Mouse (Mus musculus): ENCODE results near the gene Scube1. TPM values are rescaled to one million over a fixed set of nuclear protein-coding genes. Genes with fewer than 3 reads are reported as not detected.

The Scube1 gene
- polyA plus RNA-seq, 1 experiment from 2014 or later, result 11.0 TPM

- H3K27me3 ChIP-seq (replicated peaks), result no peaks in the 10 kb centered on the region
- H3K9ac ChIP-seq, result no peak overlapping the region
- no peaks in the 10 kb centered on the region for H3K4me1 ChIP-seq
- H3K27ac ChIP-seq (replicated peaks), result no peak overlapping the region
- H3K4me3 ChIP-seq, result no peak overlapping the region
- ATAC-seq (ENCODE audit: extremely low read depth, insufficient number of reproducible peaks, low FRiP score, low TSS enrichment), result no peak
- H3K9me3 ChIP-seq, result no peaks in the 10 kb centered on the region
- peaks cover 89% of the 10 kb centered on the region for H3K36me3 ChIP-seq
- H3K4me2 ChIP-seq, result no peak overlapping the region
- 83% methylated on average over 9 of the region's 9 CpGs for WGBS
Observed at GRCm38 (mm10) chr15:83576651-83577050, 148.2 kb downstream of the Scube1 start.

DNA sequence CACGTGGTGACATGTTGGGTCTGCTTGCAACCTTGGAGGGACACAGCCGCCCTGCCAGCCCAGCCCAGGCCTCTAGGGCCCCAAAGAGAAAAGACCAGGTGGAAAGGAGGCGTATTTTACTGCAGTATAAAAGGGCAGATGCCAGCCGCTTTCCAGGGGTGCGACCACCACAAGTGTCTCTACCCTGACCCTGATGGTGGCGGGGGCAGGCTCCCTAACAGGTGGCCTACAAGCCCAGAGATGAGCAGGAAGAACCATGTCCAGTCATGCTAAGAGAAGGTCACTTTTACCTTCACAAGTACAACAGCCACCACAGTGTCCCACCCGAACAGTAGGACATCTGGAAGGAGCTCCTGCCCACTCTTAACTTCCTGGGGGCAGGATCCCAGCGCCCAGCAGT is 149.3 kb downstream of the Scube1 start:
- WGBS, result 89% methylated on average over 8 of the region's 8 CpGs
- Histone ChIP-seq H3K27me3 (replicated peaks) (no peaks in the 10 kb centered on the region), H3K9ac (no peak overlapping the region), H3K36me3 (peaks cover 82% of the 10 kb centered on the region), H3K4me2 (no peak overlapping the region), H3K27ac (replicated peaks) (no peak overlapping the region), H3K4me3 (no peak overlapping the region), H3K9me3 (no peaks in the 10 kb centered on the region), H3K4me1 (no peaks in the 10 kb centered on the region)
- no peak for ATAC-seq (ENCODE audit: extremely low read depth, insufficient number of reproducible peaks, low FRiP score, low TSS enrichment)

DNA sequence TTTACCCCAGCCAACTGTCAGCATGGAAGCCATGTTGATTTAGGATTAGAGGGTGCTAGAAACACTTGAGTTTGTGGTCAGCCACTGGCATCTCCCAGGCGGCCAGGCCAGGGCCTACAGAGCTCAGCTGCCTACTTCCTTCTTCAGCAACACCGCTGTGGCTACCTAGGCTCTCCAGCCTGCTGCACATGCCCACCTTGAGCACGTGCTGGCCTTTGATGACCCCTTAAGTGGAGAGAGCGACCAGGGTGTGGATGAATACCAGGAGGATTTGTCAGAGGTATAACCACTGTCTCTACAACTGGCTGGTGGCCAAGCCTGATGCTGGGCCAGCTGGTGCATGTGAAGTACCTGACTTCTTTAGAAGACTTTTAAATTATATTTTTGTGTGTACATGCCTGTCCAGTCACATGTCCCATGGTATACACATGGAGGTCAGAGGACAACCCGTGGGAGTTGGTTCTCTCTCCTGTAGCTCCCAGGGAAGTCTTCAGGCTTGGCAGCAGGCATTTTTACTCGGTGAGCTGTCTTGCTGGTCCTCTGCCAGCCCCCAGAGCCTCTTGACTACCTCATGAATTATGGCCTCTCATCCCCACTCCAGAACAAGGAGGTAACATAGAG is 150.0 kb downstream of the Scube1 start:
- Histone ChIP-seq H3K4me3 (no peak overlapping the region), H3K27me3 (replicated peaks) (no peaks in the 10 kb centered on the region), H3K9me3 (no peaks in the 10 kb centered on the region), H3K4me2 (no peak overlapping the region), H3K9ac (no peak overlapping the region), H3K27ac (replicated peaks) (no peak overlapping the region), H3K36me3 (peaks cover 75% of the 10 kb centered on the region), H3K4me1 (no peaks in the 10 kb centered on the region)
- no peak for ATAC-seq (ENCODE audit: extremely low read depth, insufficient number of reproducible peaks, low FRiP score, low TSS enrichment)
- 78% methylated on average over 6 of the region's 6 CpGs for WGBS

- WGBS, result 91% methylated on average over 12 of the region's 12 CpGs
- Histone ChIP-seq H3K9me3 (no peaks in the 10 kb centered on the region), H3K4me3 (no peak overlapping the region), H3K27me3 (replicated peaks) (no peaks in the 10 kb centered on the region), H3K9ac (no peak overlapping the region), H3K4me1 (0 out of 2 replicates have a peak, but pooled peaks cover 4% of the 10 kb centered on the region), H3K27ac (replicated peaks) (no peak overlapping the region), H3K4me2 (no peak overlapping the region), H3K36me3 (peaks cover 63% of the 10 kb centered on the region)
- ATAC-seq (ENCODE audit: extremely low read depth, insufficient number of reproducible peaks, low FRiP score, low TSS enrichment), result no peak
Observed at GRCm38 (mm10) chr15:83573606-83574005, 151.2 kb downstream of the Scube1 start.

DNA sequence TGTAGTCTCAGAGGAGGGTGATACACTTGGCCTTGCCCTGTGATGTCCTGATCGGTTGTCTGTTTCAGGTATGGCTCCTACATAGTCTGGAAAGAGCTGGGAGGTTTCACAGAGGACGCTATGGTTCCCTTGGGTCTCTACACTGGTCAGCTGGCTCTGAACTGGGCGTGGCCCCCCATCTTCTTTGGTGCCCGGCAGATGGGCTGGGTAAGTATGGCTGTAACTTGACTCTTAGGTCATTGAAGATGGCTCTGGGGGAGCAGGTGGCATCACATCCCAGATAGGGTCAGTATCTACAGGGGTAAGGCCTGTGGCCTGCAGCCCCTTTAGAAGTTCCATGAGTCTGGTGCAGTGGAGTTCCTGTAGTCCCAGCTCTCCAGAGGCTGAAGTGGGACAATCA is 152.7 kb downstream of the Scube1 start:
- WGBS, result 81% methylated on average over 4 of the region's 4 CpGs
- no peaks in the 10 kb centered on the region for H3K27me3 ChIP-seq (replicated peaks)
- H3K4me3 ChIP-seq, result no peak overlapping the region

DNA sequence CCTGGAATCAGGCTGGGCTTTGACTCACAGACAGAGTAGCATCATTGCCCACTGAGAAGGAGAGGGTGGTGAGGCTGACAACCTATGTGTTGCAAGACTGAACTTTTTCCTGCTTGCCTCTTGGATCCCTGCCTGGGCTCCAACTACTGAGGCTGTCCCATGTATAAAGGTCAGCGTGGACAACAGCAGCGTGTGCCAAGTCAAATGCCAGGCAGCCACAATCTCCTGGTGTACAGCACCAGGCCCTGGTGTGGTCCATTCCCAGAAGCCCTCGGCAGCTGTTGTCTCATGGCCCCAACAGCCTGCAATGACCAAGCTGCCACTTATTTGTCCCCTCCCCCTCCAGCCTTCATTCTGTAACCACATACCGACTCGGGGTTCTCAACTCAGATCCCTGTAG is 153.2 kb downstream of the Scube1 start:
- Histone ChIP-seq H3K4me2 (no peak overlapping the region), H3K9me3 (no peaks in the 10 kb centered on the region), H3K9ac (no peak overlapping the region), H3K27ac (replicated peaks) (no peak overlapping the region), H3K36me3 (peaks cover 44% of the 10 kb centered on the region), H3K4me1 (0 out of 2 replicates have a peak, but pooled peaks cover 4% of the 10 kb centered on the region), H3K4me3 (no peak overlapping the region), H3K27me3 (replicated peaks) (no peaks in the 10 kb centered on the region)
- no peak for ATAC-seq (ENCODE audit: extremely low read depth, insufficient number of reproducible peaks, low FRiP score, low TSS enrichment)
- 88% methylated on average over 5 of the region's 5 CpGs for WGBS

More for the DNA sequence above, 152.7 kb downstream of the Scube1 start:
- Histone ChIP-seq H3K36me3 (peaks cover 49% of the 10 kb centered on the region), H3K4me2 (no peak overlapping the region), H3K9ac (no peak overlapping the region), H3K9me3 (no peaks in the 10 kb centered on the region), H3K27ac (replicated peaks) (no peak overlapping the region), H3K4me1 (0 out of 2 replicates have a peak, but pooled peaks cover 4% of the 10 kb centered on the region)
- ATAC-seq (ENCODE audit: extremely low read depth, insufficient number of reproducible peaks, low FRiP score, low TSS enrichment), result no peak

GRCm38 (mm10) chr15:83570641-83571040 is 154.2 kb downstream of the Scube1 start:
- Histone ChIP-seq H3K4me2 (no peak overlapping the region), H3K36me3 (peaks cover 34% of the 10 kb centered on the region), H3K27me3 (replicated peaks) (no peaks in the 10 kb centered on the region), H3K9ac (no peak overlapping the region), H3K9me3 (no peaks in the 10 kb centered on the region), H3K4me1 (peaks cover 7% of the 10 kb centered on the region; the same call in 1 of the 2 replicates), H3K4me3 (no peak overlapping the region), H3K27ac (replicated peaks) (no peak overlapping the region)
- ATAC-seq (ENCODE audit: extremely low read depth, insufficient number of reproducible peaks, low FRiP score, low TSS enrichment), result no peak
- 71% methylated on average over 2 of the region's 2 CpGs for WGBS

DNA sequence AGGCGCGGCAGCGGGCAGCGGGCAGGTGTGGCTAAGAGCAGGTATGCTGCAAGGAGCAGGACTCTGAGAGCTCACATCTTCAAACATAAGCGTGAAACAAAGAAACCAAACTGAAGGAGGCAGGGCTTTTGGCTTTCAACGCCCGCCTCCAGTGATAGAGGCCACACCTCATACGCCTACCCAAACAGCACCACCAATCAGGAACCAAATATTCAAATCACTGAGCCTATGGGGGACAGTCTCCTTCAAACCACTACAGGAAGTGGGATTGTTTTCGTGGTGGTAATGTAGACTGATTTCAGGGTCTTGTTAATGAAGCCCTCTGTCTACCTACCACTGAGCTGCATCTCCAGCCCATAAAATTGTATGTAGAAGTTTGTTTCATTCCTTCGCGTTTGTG is 155.1 kb downstream of the Scube1 start:
- ATAC-seq (ENCODE audit: extremely low read depth, insufficient number of reproducible peaks, low FRiP score, low TSS enrichment), result no peak
- Histone ChIP-seq H3K27me3 (replicated peaks) (no peaks in the 10 kb centered on the region), H3K36me3 (peaks cover 24% of the 10 kb centered on the region), H3K9me3 (no peaks in the 10 kb centered on the region), H3K4me1 (peaks cover 7% of the 10 kb centered on the region; the same call in 1 of the 2 replicates), H3K9ac (no peak overlapping the region), H3K4me2 (no peak overlapping the region), H3K27ac (replicated peaks) (no peak overlapping the region), H3K4me3 (no peak overlapping the region)
- WGBS, result 50% methylated on average over 11 of the region's 11 CpGs

DNA sequence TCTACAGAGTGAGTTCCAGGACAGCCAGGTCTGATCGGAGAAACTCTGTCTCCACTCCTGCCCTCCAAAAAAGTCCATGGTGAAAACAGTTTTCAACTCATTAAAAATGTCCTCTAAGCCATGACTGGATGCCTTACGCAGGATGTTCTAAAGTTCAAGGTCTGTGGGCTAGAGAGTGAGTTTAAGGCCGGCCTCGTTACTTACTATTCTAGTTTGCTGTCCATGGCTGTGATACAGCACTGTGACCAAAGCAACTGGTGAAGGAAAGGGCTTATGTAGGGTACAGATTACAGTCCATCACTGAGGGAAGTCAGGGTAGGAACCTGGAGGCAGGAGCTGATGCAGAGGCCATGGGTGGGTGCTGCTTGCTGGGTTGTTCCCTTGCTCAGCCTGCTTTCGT is 156.3 kb downstream of the Scube1 start:
- Histone ChIP-seq H3K4me1 (peaks cover 11% of the 10 kb centered on the region), H3K4me2 (no peak overlapping the region), H3K27ac (replicated peaks) (no peak overlapping the region), H3K9ac (no peak overlapping the region), H3K36me3 (peaks cover 13% of the 10 kb centered on the region), H3K9me3 (no peaks in the 10 kb centered on the region), H3K4me3 (no peak overlapping the region), H3K27me3 (replicated peaks) (no peaks in the 10 kb centered on the region)
- WGBS, result 91% methylated on average over 5 of the region's 5 CpGs
- no peak for ATAC-seq (ENCODE audit: extremely low read depth, insufficient number of reproducible peaks, low FRiP score, low TSS enrichment)

GRCm38 (mm10) chr15:83567728-83568127 is 157.1 kb downstream of the Scube1 start:
- no peaks in the 10 kb centered on the region for H3K9me3 ChIP-seq
- H3K4me1 ChIP-seq, result peaks cover 19% of the 10 kb centered on the region
- no peak overlapping the region for H3K27ac ChIP-seq (replicated peaks)
- 75% methylated on average over 3 of the region's 3 CpGs for WGBS
- ATAC-seq (ENCODE audit: extremely low read depth, insufficient number of reproducible peaks, low FRiP score, low TSS enrichment), result no peak
- no peaks in the 10 kb centered on the region for H3K27me3 ChIP-seq (replicated peaks)
- no peak overlapping the region for H3K4me3 ChIP-seq
- H3K4me2 ChIP-seq, result no peak overlapping the region
- no peak overlapping the region for H3K9ac ChIP-seq
- H3K36me3 ChIP-seq, result peaks cover 10% of the 10 kb centered on the region

DNA sequence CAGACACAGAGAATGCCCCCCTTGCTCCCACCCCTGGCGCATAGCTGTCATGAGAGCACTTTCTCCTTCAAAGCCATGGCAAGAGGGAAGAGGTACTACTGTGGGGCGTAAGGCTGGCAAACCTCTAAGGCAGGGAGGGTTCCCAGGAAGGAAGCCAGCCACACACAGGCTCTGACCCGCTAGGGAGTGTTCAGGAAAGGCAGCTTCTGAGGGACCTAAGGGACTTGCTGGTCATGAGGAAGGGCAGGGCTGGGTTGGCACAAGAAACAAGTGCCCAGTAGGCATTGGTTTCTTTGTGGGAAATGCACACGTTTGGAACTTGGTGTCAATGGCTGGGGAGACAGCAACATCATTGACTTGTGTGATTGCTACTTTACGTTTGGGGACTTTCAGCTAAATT is 158.8 kb downstream of the Scube1 start:
- no peak for ATAC-seq (ENCODE audit: extremely low read depth, insufficient number of reproducible peaks, low FRiP score, low TSS enrichment)
- no peaks in the 10 kb centered on the region for H3K27me3 ChIP-seq (replicated peaks)
- WGBS, result 68% methylated on average over 5 of the region's 5 CpGs
- peak overlapping the region; percentile 8; the same call in 1 of the 2 replicates for H3K4me3 ChIP-seq
- H3K36me3 ChIP-seq, result no peaks in the 10 kb centered on the region
- H3K27ac ChIP-seq (replicated peaks), result 0 out of 2 replicates have a peak overlapping the region, but pooled peaks have one; percentile 24
- peaks cover 23% of the 10 kb centered on the region for H3K4me1 ChIP-seq
- H3K9me3 ChIP-seq, result no peaks in the 10 kb centered on the region
- no peak overlapping the region for H3K9ac ChIP-seq
- H3K4me2 ChIP-seq, result peak overlapping the region; percentile 98

- H3K36me3 ChIP-seq, result no peaks in the 10 kb centered on the region
- 58% methylated on average over 3 of the region's 3 CpGs for WGBS
- no peaks in the 10 kb centered on the region for H3K9me3 ChIP-seq
- ATAC-seq (ENCODE audit: extremely low read depth, insufficient number of reproducible peaks, low FRiP score, low TSS enrichment), result peak; percentile 62
- H3K4me1 ChIP-seq, result peaks cover 23% of the 10 kb centered on the region
- H3K9ac ChIP-seq, result no peak overlapping the region
- H3K27ac ChIP-seq (replicated peaks), result peak overlapping the region; percentile 42; the same call in 1 of the 2 replicates
- 0 out of 2 replicates have a peak overlapping the region, but pooled peaks have one; percentile 69 for H3K4me3 ChIP-seq
- H3K27me3 ChIP-seq (replicated peaks), result no peaks in the 10 kb centered on the region
- H3K4me2 ChIP-seq, result peak overlapping the region; percentile 98
Observed at GRCm38 (mm10) chr15:83565434-83565833, 159.4 kb downstream of the Scube1 start.

All from heart, embryonic 13.5 days (tissue).